Mouse (Mus musculus): ENCODE results near the gene Drosha. TPM values are rescaled to one million over a fixed set of nuclear protein-coding genes. Genes with fewer than 3 reads are reported as not detected.
"Not testable (repeated sequence)": the region's sequence is repeated elsewhere in the genome, so short reads cannot be mapped to it uniquely, and the experiment has no call there.

Gene Drosha
- 10 to 100 TPM; 29.3 to 32.7 TPM for total RNA-seq (2021)
- long read RNA-seq, experiment 1, full-length matches to known transcripts, result 11 of 20 reads
- long read RNA-seq, experiment 1, partial matches to known transcripts, result 7 of 20 reads
- long read RNA-seq, experiment 1, other reads (novel, unspliced or antisense), result 2 of 20 reads
- long read RNA-seq, experiment 2, full-length matches to known transcripts, result 10 of 25 reads
- long read RNA-seq, experiment 2, partial matches to known transcripts, result 12 of 25 reads
- long read RNA-seq, experiment 2, other reads (novel, unspliced or antisense), result 3 of 25 reads

DNA sequence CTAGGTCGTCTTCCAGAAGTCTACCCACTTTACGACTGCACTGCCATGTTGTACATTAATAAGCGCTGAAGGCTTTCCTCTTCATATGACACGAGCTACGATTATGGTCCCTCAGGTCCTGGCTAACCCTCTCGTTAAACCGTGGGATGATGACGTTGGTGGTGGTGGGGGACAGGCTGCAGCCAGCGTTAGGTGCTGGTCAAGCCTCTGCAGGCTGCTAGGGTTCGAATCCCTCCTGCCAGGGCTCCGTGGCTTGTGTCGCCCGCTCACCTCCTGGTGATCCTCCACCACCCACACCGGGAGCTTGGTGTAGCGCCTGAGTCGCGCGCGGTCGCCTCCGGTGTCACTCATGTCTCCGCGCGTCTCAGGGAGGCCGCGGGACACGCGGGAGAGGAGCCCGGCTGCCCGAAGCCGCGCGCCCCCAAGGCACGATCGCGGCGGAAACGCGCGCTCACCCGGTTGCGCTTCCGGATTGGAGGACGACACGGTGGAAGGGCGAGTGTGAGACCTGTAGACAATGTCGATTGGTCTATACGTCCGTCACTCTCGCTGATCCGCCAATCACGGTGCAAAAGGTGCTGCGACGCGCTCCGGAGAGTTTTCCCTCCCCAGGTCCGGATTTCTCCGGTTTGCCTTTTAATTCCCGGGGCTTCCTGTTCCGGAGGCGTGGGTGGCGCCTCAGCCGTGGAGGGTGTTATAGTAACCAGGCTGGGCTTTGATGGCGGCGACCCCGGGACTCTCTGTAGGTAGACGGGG is at the start of gene Drosha, which contains the start of gene 6030458C11Rik:
Gene Drosha, plus strand, starts transcription at position 619 of the 756 bp plus-strand sequence.
Gene 6030458C11Rik, minus strand, starts transcription at position 453 of the 756 bp plus-strand sequence.
- intact Hi-C loops (cut with DNase I), result loop anchor here (10.0 kb wide), 1 partner anchor 840 kb away; no protein-coding TSS in a partner anchor
- peak; percentile 98 to 99 for DNase-seq

DNA sequence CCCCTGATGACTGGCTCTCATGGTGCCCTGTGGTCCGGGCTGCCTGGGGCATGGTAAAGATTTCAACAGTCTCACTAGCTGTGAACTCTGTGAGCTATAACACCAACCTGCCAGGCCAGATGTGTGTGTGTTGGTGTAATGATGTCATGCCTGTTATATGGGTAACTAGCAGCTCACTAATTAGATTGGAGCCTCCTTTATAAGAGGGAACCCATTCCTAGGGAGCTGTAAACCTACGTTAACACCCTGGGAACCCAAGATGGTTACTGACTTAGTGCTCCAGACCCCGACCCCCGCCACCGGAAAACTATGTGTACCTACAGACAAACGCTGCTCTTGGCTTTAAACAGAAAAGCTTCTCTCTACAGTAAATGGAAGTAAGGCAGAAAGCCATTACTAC is 43.3 kb upstream of the Drosha start:
- intact Hi-C loops (cut with DNase I), result no loop called here
- DNase-seq, result no peak

DNA sequence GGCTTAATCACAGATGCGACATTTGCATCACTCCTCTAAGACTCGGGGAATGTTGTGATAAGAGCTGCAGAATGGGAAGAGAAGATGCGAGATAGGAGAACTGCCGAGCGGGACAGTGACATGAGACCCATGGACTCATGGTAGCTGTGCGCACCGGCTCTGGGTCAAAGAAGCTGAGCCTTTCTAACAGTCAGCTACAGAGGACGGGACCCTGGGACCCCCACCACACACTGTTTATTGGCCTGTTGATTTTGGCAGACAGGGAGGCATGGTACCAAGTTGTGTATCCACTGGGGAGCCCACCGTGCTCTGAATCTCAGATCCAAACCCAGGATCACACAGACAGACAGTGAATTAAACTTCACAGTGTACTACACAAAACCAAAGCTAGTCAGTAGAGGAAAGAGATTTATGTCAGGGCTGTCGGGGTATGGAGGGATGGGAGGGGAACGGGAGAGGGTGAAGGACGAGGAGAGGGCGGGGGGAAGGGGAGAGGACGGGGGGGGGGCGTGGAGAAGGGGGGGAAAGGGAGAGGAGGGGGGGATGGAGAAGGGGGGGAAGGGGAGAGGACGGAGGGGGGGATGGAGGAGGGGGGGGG is 42.8 kb upstream of the Drosha start:
- intact Hi-C loops (cut with DNase I), result no loop called here

DNA sequence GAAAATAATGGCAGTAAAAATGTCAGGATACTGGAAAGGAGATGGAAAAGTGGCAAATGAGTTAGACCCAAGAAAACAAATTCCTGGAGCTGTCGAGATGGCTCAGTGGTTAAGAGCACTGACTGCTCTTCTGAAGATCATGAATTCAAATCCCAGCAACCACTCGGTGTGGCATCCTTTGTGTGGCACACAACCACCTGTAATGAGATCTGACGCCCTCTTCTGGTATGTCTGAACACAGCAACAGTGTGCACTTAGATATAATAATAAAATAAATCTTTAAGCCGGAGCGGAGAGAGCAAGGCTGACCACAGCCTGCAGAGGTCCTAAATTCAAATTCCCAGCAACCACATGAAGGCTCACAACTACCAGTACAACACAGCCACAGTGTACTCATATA is 36.1 kb upstream of the Drosha start:
- intact Hi-C loops (cut with DNase I), result no loop called here

More for the DNA sequence above, 42.8 kb upstream of the Drosha start:
- DNase-seq, result no peak

DNA sequence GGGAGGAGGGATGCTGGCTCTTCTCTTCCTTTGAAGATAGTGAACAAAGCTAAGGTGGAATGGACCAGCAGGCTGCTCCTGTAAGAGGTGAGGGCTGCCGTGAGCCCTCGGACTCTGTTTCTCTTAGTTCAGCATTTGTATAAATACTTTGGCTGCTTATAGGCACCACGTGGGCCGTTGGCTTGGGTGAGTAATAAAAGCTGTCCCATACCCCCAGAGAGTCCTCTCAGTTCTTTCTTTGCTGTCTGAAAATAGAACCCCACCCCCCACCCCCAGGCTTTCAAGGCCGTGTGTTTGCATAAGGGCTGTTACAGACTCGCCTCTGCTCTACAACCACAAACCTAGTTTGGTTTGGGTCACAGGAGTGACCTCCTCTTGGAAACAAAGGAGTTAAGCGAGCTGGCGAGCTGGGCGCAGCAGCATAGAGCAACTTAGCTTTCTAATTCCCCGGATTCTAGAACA is 35.2 kb upstream of the Drosha start:
- intact Hi-C loops (cut with DNase I), result no loop called here
- no peak for DNase-seq

More for the DNA sequence above, 36.1 kb upstream of the Drosha start:
- no peak for DNase-seq

DNA sequence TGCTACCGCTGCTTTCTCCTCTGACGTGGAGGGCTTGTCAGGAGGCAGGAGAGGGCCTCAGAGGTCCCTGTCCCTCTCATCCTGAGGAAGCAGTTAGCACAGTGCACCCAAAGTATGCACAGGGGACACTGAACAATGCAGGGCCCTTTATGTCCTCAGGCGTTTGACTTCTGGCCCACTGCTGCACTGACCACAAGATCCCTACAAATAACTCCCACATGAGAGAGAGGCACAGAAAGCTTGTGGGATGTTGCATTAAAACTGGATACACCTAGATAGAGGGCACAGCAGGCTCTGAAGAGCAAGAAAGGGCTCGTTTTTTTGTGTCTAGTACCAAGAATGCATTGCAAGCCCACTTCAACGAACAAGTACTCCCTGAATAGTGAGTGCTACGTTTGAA is 30.3 kb upstream of the Drosha start:
- intact Hi-C loops (cut with DNase I), result loop anchor here (2.0 kb wide), 2 partner anchors 52 to 426 kb away; no protein-coding TSS in a partner anchor
- DNase-seq, result no peak

DNA sequence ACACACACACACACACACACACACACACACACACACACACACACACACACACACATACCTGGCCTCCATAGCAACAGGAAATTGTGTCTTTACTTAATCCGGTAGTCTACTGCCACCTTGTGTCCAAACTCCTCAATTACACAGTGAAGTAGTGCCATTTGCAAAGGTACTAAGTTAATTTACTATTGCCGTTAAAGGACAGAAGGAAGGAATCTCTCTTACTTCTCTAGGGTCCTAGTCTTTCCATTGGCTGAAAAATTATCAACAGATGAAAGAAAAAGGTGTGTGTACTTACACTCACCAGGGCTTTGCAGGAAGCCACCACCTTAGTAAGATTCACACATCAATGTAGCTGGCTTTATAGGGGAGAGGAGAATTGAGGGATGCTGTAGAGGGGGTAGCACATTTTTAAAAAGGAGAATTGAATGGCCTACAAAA is 29.1 kb upstream of the Drosha start:
- intact Hi-C loops (cut with DNase I), result loop anchor here (1.0 to 2.0 kb wide), 3 partner anchors 53 to 427 kb away; no protein-coding TSS in a partner anchor
- peak; percentile 41 to 77 for DNase-seq

DNA sequence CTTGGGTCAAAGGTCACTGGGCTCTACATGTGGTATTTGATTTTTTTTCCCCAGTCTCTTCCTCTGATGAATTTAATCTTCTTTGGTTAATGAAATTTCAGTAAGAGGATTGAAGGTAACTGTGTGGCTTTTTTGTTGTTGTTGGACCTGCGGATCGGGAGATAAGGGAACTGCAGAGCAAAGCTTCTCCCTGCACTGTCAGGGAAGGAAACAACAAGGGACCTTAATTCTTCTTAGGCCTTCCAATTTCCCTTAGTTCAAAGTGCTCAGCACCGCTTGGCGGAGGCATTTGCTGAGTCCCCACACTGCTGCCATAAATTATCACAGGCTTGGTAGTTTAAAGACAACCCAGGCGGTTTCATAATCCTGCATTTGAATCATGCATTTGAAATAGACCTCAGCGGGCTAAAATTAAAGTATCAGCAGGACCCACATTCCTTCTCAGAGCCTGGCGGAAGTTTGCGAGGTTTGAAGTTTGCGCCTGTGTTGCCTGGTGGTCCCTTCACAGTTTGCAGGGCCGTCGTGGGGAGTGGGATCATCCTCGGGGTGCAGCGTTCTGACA is 28.6 kb upstream of the Drosha start:
- no peak for DNase-seq
- intact Hi-C loops (cut with DNase I), result loop anchor here (1.0 to 2.0 kb wide), 3 partner anchors 53 to 427 kb away; no protein-coding TSS in a partner anchor

DNA sequence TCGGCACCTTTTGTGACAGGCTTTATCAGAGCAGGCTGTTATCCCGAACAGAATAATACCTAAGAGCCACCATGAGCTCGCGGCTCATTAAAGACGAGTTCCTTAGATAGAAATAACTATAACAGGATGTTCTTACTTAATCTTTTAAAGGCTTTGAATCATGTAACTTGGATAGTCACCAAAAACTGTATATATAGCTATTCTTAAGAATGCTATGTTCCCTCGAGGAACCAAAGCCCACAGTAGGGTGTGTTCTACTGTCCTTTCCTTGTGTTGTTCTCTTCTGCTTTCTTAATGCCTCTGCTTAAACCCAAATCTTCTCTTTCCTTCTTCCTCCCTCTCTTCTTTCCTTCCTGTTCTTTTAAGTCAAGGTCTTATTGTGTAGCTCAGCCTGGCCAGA is 26.6 kb upstream of the Drosha start:
- DNase-seq, result no peak
- intact Hi-C loops (cut with DNase I), result no loop called here

DNA sequence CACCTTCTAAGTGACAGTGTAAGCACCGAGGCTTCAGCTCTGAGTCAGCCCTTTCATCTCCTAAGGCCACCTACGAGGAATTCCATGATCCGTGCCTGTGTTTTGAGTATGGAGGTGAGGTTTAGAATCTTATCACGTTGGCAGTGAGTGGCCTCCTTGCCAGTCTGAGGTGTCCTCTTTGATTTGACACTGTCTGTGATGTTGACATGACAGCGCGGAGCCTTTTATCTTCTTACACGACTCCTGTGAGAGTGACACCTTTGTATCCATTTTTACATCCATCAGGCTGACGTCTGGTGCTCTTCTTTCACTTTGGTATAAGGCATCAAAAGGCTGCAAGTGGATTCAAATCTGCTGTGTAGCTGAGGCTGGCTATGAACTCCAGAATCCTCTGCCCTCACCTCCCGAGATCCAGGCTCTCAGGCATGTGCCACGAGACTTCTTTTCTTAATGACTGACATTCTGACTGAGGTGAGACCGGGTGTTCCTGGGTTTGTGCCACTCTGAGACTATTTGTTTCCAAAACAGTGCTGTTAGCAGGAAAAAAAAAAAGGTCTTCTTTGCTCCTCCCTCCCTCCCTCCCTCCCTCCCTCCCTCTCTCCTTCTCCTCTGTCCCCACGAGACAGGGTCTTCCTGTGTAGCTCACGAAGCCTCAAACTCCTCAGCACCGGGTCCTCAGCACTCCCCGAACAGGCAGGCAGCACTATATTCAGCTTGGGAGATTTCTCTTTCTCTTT is 24.0 kb upstream of the Drosha start:
- intact Hi-C loops (cut with DNase I), result loop anchor here (5.0 kb wide), 1 partner anchor 603 kb away; no protein-coding TSS in a partner anchor
- no peak for DNase-seq

DNA sequence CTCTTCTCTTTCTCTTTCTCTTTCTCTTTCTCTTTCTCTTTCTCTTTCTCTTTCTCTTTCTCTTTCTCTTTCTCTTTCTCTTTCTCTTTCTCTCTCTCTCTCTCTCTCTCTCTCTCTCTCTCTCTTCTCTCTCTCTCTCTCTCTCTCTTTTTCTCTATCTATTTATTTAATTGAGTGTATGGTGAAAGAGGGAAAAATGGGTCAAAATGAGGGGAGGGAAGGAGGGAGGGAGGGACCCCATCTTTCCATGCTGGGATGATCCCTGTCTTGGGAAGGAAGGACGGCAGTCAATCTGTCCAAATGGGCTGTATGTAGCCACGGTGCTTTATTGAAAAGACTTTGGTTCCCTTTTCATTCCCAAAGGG is 23.5 kb upstream of the Drosha start:
- intact Hi-C loops (cut with DNase I), result loop anchor here (5.0 kb wide), 1 partner anchor 604 kb away; no protein-coding TSS in a partner anchor

DNA sequence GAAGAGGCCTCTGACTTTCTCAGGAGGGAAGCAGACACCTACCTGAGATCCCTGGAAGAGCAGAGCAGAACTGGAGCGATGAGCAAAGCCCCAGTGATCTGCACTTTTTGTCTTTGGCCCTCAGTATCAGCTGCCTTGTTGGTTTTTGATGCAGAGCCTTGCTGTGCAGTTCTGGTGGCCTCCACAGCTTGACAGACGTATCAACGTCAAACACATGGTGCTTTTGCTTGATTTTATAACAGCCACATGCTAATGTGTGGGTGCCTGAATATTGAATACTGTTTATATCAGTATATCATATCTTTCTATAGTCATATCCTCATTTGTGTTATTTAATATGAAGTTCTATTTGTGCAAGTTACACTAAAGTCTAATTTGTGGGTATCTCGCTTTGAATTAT is 19.5 kb upstream of the Drosha start:
- DNase-seq, result no peak
- intact Hi-C loops (cut with DNase I), result no loop called here

More for the DNA sequence above, 23.5 kb upstream of the Drosha start:
- not testable (repeated sequence) for DNase-seq

DNA sequence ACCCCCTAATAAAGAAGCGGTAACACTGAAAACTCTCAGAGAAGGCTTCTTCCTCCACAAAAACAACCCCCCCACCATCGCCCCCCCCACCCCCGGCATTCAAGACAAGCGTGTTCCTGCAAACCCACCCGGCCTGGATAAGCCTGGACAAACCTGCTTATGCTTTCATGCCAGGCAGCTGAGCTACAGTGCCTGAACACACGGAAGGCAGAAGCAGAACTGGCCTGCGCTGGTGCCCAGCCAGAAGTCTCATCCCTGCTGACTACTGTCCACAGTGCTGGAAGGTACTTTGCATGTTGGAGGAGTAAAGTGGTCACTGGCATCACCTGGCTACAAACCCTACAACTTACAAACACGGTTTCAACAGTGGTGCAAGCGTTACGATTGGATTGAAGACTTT is 17.5 kb upstream of the Drosha start:
- DNase-seq, result no peak
- intact Hi-C loops (cut with DNase I), result no loop called here

DNA sequence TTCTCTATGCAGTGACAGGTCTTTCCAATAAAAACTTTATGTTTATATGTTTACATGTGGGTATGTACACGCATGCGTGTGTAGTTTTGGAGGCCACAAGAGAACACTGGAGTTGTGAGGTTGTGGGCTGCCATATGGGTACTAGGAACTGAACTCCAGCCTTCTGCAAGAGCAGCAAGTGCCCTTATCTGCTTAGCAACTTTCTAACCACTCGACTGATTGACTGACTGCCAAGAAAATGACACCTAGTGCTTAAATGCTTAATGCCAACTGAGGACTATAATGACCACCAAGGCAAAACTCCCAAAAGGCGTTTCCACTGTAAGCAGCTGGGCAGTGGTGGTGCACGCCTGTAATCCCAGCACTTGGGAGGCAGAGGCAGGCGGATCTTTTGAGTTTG is 15.3 kb upstream of the Drosha start:
- intact Hi-C loops (cut with DNase I), result no loop called here
- no peak for DNase-seq

DNA sequence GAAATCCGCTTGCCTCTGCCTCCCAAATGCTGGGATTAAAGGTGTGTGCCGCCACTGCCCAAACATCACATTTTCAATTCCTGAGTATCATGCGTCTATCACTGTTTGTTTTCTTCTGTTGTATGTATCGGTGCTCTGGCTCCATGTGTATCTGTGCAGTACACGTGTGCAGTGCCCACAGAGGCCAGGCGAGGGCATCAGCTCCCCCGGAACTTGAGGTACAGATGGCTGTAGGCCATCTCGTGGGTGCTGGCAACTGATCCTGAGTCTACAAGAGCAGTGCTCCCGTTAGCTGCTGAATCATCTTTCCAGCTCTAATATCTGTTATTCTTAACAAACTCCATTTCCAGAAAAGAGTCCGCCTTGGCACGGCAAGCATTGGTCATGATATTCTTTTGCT is 12.0 kb upstream of the Drosha start:
- intact Hi-C loops (cut with DNase I), result no loop called here
- DNase-seq, result no peak

DNA sequence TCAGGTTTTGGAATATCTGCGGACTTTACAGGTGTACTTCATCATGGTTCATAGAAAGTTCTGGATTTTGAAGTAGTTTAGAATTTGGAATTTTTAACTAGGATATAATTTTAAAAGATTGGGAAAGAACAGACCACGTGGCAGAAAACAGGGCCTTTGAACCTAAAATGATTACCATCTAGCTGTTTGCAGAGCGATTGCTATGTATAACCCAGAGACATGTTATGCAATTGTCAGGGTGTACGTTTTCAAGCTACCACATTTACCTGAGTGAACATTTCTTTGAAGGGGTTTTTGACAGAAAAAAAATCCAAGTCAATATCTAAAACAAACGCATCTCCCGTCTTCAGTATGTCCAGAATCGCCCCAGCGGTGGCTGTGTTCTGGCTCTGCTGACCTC is 7.0 kb upstream of the Drosha start:
- no peak for DNase-seq
- intact Hi-C loops (cut with DNase I), result no loop called here

DNA sequence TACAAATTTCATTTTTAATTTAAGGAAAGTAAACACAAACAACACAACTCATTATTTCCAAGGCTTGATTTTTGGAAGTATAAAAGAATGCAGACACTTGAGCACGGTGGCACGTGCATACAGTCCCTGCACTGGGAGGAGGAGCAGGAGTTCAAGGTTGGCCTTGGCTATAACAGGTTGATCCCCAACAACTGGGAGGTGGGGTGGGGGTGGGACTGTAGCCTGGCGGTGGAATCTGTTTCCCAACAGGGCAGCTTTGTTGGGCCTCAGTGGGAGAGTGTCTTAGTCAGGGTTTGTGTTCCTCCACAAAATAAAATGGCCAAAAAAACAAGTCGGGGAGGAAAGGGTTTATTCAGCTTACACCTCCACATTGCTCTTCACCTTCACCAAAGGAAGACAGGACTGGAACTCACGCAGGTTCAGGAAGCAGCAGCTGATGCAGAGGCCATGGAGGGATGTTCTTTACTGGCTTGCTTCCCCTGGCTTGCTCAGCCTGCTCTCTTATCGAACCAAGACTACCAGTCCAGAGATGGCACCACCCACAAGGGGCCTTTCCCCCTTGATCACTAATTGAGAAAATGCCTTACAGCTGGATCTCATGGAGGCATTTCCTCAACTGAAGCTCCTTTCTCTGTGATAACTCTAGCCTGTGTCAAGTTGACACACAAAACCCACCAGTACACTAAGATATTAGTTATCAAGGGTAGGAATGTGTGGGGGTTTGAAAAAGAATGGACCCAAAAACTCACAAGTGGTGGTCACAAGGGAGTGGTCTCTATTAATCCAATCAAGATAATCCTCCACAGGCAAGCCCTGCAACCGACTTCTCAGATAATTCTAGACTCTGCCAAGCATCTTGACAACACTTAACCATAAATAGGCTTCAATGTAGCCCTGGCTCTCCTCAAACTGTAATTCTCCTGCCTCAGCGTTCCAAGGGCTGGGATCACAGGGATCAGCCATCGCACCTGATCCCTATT is 1.9 kb upstream of the Drosha start:
- no peak for DNase-seq
- intact Hi-C loops (cut with DNase I), result loop anchor here (10.0 kb wide), 1 partner anchor 838 kb away; no protein-coding TSS in a partner anchor

DNA sequence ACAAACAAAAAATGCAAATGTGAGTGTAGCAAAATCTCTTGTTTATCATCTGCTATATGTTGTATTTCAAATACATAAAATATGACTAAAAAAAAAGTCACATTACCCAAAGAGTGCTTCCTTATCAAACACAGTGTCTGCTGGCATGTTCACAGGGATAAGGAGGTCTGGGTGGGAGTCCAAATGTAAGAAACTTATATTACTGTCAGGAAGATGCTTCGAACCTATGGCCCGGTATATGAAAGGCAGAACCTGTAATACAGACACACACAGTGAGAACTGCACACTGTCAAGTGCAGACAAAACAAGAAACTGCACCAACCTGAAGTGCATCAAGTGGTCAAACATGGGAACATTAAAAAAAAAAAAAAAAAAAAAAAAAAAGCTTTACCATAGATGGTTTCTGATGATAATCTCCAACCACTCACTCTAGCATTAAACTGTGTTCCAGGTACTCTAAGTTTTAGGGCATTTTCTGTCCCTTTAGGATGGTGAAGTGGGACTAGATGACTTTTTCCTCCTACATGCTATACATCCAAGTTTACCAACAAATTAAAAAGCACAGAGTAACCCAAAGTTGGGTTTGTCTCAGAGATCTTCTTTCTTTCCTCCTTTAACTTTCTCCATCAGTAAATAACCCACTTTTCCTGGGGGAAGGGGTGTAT is 1.0 kb upstream of the Drosha start:
- no peak for DNase-seq
- intact Hi-C loops (cut with DNase I), result loop anchor here (10.0 kb wide), 1 partner anchor 839 kb away; no protein-coding TSS in a partner anchor
